Mouse (Mus musculus): ENCODE measurements at regions not wholly inside any gene's neighbourhood (a gene's known extent, or its start where the extent isn't known, plus 50 kb on each side); places are given as distances from the start of the nearest gene placed in this dataset.

DNA sequence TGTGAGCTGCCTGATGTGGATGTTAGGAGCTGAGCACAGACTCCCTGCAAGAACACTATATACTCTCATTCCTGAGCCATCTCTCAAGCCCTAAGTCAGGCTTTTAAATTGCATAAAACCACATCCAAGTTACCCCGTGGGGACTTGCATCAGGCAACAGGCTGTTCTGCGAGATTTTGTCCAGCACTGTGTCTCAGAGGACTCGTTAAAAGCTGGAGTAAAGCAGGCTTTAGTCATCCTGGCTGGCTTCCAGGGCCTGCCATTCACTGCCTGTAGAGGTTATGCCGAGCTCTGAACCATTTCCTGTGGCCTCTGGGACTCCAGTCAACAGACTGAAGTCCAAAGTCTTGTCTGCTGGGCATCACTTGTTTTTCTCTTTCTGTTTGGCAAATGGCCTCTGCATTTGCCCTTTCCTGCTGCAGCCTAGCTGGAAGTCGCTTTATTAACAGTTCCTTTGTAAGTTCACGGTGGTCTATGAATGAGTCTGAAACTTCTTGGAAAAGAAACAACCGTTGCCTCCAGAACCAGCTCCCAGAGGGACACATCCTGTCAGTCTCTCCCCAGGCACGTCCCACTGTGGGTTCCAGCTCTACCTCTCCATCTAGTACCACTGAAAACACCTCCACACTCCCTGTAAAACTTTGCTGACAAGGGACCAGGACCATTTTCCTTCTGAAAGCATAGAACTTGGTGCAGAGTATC, 61.8 kb upstream of the C1qtnf3 start:
- TF ChIP-seq HCFC1 (IDR thresholded peaks at IDR 0.05; ENCODE audit: borderline replicate concordance, insufficient read depth, low read length), result no peak
- no peak for TF ChIP-seq CHD2 (IDR thresholded peaks at IDR 0.05; ENCODE audit: low read depth, low read length)
- no peak for TF ChIP-seq ZNF384 (IDR thresholded peaks at IDR 0.05; ENCODE audit: low read depth, low read length)
- TF ChIP-seq MAFK (IDR thresholded peaks at IDR 0.05; ENCODE audit: insufficient read depth, low read depth, low read length), result no peak
- no peak for TF ChIP-seq ZC3H11A (IDR thresholded peaks at IDR 0.05; ENCODE audit: borderline replicate concordance, low read depth, low read length)
